Mouse (Mus musculus) hindbrain, embryonic 16.5 days (tissue): ENCODE measurements around the gene Apol7a. TPM values are rescaled to one million over a fixed set of nuclear protein-coding genes. Genes with fewer than 3 reads are reported as not detected.
A peak's percentile ranks its signal among the peaks of the same experiment; 100 is the strongest.

ENCODE experiments used
- ATAC-seq: fragments of 200-750 bp; cut with Nextera tagmentation; 2 replicates; pipeline ENCODE4 v1.8.0; 2017; ENCODE audit warnings: moderate TSS enrichment, moderate library complexity
- H3K27ac ChIP-seq: fragments of 300-500 bp; sonication (generic); 2 replicates; pipeline ENCODE4 v1.5.1; 2014; ENCODE audit warnings: low read depth, mild to moderate bottlenecking, control low read depth, low read length, moderate library complexity
- H3K27me3 ChIP-seq: fragments of 300-500 bp; sonication (generic); replicated peaks from 2 replicates; pipeline ENCODE4 v1.6.1; 2014; ENCODE audit warnings: low read length; ENCODE audit not compliant: control insufficient read depth, insufficient read depth
- H3K36me3 ChIP-seq: fragments of 300-500 bp; sonication (generic); 2 replicates; pipeline ENCODE4 v1.6.1; 2014; ENCODE audit warnings: mild to moderate bottlenecking, low read length, moderate library complexity, mixed read lengths; ENCODE audit not compliant: control insufficient read depth, insufficient read depth
- H3K4me1 ChIP-seq: fragments of 300-500 bp; sonication (generic); 2 replicates; pipeline ENCODE4 v1.6.1; 2014; ENCODE audit warnings: low read depth, low read length; ENCODE audit not compliant: control insufficient read depth, insufficient read depth
- H3K4me2 ChIP-seq: fragments of 300-500 bp; sonication (generic); 2 replicates; pipeline ENCODE4 v1.6.1; 2014; ENCODE audit warnings: mild to moderate bottlenecking, low read length, control low read depth, moderate library complexity
- H3K4me3 ChIP-seq: fragments of 300-500 bp; sonication (generic); 2 replicates; pipeline ENCODE4 v1.5.1; 2014; ENCODE audit warnings: mild to moderate bottlenecking, low read length, control low read depth, moderate library complexity
- H3K9ac ChIP-seq: fragments of 300-500 bp; sonication (generic); 2 replicates; pipeline ENCODE4 v1.6.1; 2014; ENCODE audit warnings: low read depth, mild to moderate bottlenecking, control low read depth, low read length, moderate library complexity
- H3K9me3 ChIP-seq: fragments of 300-500 bp; sonication (generic); 2 replicates; pipeline ENCODE4 v1.6.1; 2014; ENCODE audit warnings: mild to moderate bottlenecking, low read length, moderate library complexity; ENCODE audit not compliant: control insufficient read depth
- WGBS: fragments of 180-500 bp; shearing (Covaris S2); extraction: QIAGEN DNeasy Blood & Tissue Kit; methylation state at CpG from one replicate; pipeline ENCODE4 v1.1.7; 2014; 5-methylcytosine and 5-hydroxymethylcytosine counted together
- polyA plus RNA-seq: library from polyadenylated mRNA; unstranded; fragments of >200 nt; fragmentation: Nextera tagmentation; extraction: Ambion mirVana; gene quantifications from 2 replicates; pipeline ENCODE4 v1.2.1, GENCODE M21; 2015

The Apol7a gene
- polyA plus RNA-seq, 1 experiment from 2014 or later = not detected

DNA sequence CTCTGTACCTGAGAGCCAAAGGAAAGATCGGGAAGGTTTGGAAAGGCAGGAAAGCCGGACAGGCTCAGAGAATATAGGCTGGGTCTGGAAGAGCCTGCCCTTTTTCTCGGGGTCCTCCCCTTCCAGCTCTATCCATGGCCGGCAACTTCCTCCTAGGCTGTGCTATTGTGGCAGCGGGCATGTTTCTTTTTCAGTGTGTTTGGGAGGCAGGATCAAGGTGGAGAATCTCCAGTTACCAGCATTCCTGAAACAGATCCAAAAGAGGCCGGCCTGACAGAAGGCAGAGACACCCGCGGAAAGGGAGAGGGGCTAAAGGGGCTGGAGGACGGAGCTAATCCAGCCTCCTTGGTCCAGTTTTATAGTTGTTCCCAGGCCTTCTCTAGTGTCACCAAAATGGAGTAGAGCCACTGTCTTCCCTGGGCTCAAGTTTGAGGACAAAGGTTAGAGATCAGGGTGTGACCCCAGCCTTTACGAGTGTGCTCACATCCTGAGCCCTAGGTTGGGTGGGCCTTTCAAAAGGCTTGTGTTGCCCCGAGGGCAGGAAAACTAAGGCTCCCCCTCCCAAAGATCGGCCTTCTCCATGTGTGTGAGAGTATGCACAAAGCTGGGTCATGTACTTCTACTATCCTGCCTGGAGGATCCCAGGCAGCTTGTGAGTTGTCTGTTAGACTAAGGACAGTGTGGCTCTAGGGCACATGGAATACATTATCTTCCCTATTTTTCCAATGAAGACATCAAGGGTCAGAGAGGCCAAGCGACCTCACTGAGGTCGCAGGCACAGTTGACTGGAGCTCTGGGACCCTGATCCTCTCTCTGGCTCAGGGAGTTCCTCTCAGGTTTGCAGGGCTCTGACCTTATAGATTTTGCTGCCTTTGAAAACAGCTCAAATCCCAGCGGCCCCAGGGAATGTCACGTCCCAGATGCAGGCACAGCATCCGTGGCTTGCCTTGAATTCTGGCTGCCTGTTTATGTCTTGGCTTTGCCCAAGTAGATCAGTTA is 54.5 kb downstream of the Apol7a start:
- Histone ChIP-seq H3K27me3 (no peaks in the 10 kb centered on the region), H3K36me3 (no peaks in the 10 kb centered on the region), H3K4me3 (peak overlapping the region; percentile 2; the same call in 1 of the 2 replicates), H3K4me1 (peaks cover 14% of the 10 kb centered on the region), H3K27ac (peak overlapping the region; percentile 71), H3K4me2 (peak overlapping the region; percentile 58), H3K9ac (no peak overlapping the region), H3K9me3 (no peaks in the 10 kb centered on the region)
- no peak for ATAC-seq
- WGBS = 36% methylated on average over 17 of the region's 17 CpGs

DNA sequence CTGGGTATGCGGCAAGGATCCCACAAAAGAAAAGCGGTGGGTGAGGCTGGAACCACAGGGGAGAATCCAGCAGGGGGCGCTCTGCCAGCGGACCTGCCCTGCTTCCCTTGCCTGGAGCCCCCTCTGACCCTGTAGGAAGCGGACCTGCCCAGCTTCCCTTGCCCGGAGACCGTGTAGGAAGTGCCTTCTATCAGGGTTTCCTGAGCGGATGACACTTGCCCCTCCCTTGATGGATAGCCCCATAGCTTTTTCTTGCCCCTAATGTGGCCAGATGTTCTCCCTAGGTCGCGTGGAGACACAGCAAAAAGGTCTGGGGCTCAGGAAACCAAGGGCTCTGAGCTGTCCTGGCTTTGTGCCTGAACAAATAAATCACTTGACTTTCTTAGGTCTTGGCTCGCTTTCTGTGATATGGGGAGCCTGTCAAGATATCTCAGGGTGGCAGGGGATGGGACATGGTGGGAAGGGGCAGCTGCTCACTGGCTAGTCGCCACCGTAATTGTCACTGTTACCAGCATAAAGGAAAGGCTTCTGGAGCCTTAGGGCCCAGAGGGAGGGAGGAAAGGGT is 55.3 kb downstream of the Apol7a start:
- Histone ChIP-seq H3K9me3 (no peaks in the 10 kb centered on the region), H3K4me2 (peak overlapping the region; percentile 58), H3K27me3 (no peaks in the 10 kb centered on the region), H3K4me1 (peaks cover 14% of the 10 kb centered on the region), H3K4me3 (peak overlapping the region; percentile 14; the same call in 1 of the 2 replicates), H3K27ac (peak overlapping the region; percentile 71), H3K36me3 (no peaks in the 10 kb centered on the region), H3K9ac (peak overlapping the region; percentile 57)
- 4% methylated on average over 13 of the region's 13 CpGs for WGBS
- ATAC-seq = peak; percentile 82

DNA sequence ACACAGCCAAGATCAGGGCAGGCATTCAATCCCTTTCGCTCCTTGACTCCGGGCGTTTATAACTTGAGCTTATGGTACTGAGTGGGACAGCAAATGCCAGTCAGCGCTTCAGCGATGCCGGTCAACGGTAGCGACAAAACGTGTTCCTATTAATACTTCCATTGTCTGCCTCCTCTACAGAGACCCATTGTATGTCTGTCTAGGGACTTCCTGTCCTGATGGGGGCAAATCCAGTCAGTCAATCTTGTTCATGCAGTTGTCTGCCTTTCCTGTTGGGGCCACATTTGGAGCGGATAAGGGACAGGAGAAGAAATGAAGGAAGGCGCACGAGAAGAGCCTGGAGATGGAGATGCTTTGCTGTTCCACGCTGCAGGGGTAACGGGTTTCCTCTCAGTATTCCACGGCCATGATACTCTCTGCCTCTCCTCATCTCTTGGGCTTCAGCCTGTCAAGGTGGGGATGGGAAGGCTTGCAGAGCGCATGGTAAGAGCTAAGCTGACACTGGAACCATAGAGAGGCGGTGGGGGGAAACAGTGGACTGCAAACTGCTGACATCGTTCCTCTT is 55.9 kb downstream of the Apol7a start:
- no peaks in the 10 kb centered on the region for H3K36me3 ChIP-seq
- no peak; the same call in 1 of the 2 replicates for ATAC-seq
- 24% methylated on average over 18 of the region's 18 CpGs for WGBS
- peak overlapping the region; percentile 58 for H3K4me2 ChIP-seq
- H3K9me3 ChIP-seq = no peaks in the 10 kb centered on the region
- no peaks in the 10 kb centered on the region for H3K27me3 ChIP-seq
- H3K4me1 ChIP-seq = peaks cover 14% of the 10 kb centered on the region
- H3K9ac ChIP-seq = peak overlapping the region; percentile 57
- H3K4me3 ChIP-seq = peak overlapping the region; percentile 14; the same call in 1 of the 2 replicates
- peak overlapping the region; percentile 71 for H3K27ac ChIP-seq

DNA sequence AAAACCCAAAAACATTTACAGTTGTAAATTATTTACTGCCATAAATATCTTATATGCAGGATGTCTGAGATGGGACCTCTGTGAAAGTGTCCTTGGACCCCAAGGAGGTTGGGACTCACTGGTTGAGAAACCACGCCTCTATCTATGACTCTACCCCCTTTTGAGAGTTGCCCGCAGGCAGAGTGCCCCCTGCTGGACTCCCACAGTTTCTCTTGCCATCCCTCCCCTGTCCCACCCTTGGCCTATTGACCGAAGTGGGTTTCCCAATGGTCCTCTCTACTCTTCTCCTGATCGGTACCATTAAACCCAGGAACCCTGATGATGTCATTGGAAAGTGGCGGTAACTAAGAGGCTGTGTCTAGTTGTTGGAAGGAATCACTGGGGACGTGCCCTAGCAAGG is 56.9 kb downstream of the Apol7a start:
- no peak for ATAC-seq
- no peak overlapping the region for H3K9ac ChIP-seq
- H3K4me1 ChIP-seq = peaks cover 14% of the 10 kb centered on the region
- H3K4me2 ChIP-seq = no peak overlapping the region
- no peaks in the 10 kb centered on the region for H3K27me3 ChIP-seq
- no peaks in the 10 kb centered on the region for H3K9me3 ChIP-seq
- H3K4me3 ChIP-seq = no peak overlapping the region
- 88% methylated on average over 6 of the region's 6 CpGs for WGBS
- no peak overlapping the region for H3K27ac ChIP-seq
- no peaks in the 10 kb centered on the region for H3K36me3 ChIP-seq

DNA sequence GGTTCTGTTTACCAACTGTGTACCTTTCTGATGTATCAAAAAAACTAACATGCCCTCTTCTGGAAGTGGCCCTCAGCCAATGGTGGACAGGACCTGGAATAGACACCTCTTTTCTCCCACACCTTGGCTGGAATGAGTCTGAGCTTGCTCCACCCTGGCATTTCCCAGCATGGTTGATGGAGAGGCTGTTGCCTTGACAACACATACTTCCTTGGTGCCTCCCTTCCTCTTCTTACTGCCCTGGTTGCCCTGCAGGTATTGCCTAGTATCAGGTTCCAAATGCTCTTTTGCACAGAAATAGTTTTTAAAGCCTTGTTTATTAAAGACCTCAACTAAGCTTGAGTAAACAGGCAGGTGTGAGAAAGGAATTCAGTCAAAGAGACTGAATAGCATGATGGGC is 58.3 kb downstream of the Apol7a start:
- Histone ChIP-seq H3K9ac (no peak overlapping the region), H3K4me2 (no peak overlapping the region), H3K9me3 (no peaks in the 10 kb centered on the region), H3K27me3 (no peaks in the 10 kb centered on the region), H3K36me3 (no peaks in the 10 kb centered on the region), H3K27ac (no peak overlapping the region), H3K4me1 (peaks cover 25% of the 10 kb centered on the region), H3K4me3 (no peak overlapping the region)
- no peak for ATAC-seq

DNA sequence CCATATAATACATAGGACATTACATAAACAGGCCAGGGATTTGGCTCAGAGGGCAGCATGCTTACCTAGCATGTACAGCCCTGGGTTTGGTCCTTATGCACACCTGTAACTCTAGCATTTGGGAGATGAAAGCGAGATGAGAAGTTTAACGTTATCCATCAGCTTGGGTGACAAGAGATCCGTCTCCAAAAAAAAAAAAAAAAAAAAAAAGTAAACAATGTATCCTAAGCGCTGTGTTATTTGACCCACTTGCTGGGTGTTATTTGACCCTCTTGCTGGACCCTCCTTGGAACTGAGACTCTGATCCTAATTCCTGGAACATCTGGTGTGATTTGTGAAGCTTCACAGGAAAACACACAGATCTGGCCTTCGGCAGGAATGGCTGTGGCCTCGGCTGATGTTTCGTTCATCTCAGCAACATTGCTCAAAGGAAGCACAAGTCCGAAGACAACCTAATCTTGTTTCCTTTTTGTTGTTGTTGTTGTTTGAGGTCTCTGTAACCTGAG is 59.9 kb downstream of the Apol7a start:
- Histone ChIP-seq H3K27ac (no peak overlapping the region), H3K9me3 (no peaks in the 10 kb centered on the region), H3K36me3 (no peaks in the 10 kb centered on the region), H3K9ac (no peak overlapping the region), H3K4me1 (peaks cover 23% of the 10 kb centered on the region), H3K4me3 (no peak overlapping the region), H3K27me3 (no peaks in the 10 kb centered on the region), H3K4me2 (no peak overlapping the region)
- no peak for ATAC-seq
- WGBS = 74% methylated on average over 8 of the region's 8 CpGs

DNA sequence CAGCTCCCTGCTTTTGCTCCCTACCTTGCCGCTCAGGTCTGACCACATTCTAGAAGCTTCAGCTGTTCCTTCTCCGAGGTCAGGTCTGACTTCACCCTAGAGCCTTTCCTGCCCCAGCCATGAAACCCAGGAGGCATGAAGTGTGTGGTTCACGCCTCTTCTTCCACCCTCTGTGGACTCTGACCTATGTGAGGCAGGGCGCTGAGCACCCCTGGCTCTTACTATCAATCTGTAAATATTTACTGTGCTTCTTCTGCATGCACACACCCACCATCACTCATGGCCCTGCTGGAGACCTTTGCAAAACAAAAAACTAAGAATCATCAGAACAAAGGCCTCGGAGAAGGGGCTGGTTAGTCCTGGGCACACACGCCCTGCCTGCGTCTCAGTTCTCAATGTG is 60.5 kb downstream of the Apol7a start:
- Histone ChIP-seq H3K4me2 (no peak overlapping the region), H3K27me3 (no peaks in the 10 kb centered on the region), H3K9me3 (no peaks in the 10 kb centered on the region), H3K36me3 (no peaks in the 10 kb centered on the region), H3K4me3 (no peak overlapping the region), H3K4me1 (peaks cover 17% of the 10 kb centered on the region), H3K9ac (no peak overlapping the region), H3K27ac (no peak overlapping the region)
- 67% methylated on average over 7 of the region's 7 CpGs for whole genome bisulfite sequencing
- ATAC-seq = no peak
